Mouse (Mus musculus) cortical plate, adult 2 months (tissue): ENCODE measurements around the gene Tmem41a.
"Not testable (repeated sequence)": the region's sequence is repeated elsewhere in the genome, so short reads cannot be mapped to it uniquely, and the experiment has no call there.

Experiments used
- CTCF ChIP-seq: fragments of 200-500 bp; IDR thresholded peaks from 2 replicates; pipeline ENCODE4 v1.5.1; 2011; ENCODE audit warnings: mild to moderate bottlenecking, control low read depth, low read length; ENCODE audit not compliant: insufficient read depth; ENCODE audit errors: extremely low read depth
- POLR2A ChIP-seq: fragments of 200-500 bp; IDR thresholded peaks from 2 replicates; pipeline ENCODE4 v1.6.1; 2011; ENCODE audit warnings: mild to moderate bottlenecking, low read length, control low read depth; ENCODE audit not compliant: insufficient read depth; ENCODE audit errors: extremely low read depth

- TF ChIP-seq CTCF, POLR2A: not testable (repeated sequence)
Observed at GRCm38 (mm10) chr16:21990893-21991292, 43.5 kb upstream of the Tmem41a start.
